Mouse (Mus musculus) midbrain, embryonic 12.5 days (tissue): ENCODE results near the gene Ctsh. TPM values are rescaled to one million over a fixed set of nuclear protein-coding genes. Genes with fewer than 3 reads are reported as not detected.
A peak's percentile ranks its signal among the peaks of the same experiment; 100 is the strongest.

Experiments used
- ATAC-seq: fragments of 200-750 bp; cut with Nextera tagmentation; 2 replicates; pipeline ENCODE4 v1.8.0; 2017; ENCODE audit warnings: low read depth, moderate TSS enrichment, moderate library complexity; ENCODE audit not compliant: low FRiP score
- H3K27ac ChIP-seq: fragments of 300-500 bp; sonication (generic); replicated peaks from 2 replicates; pipeline ENCODE4 v1.5.1; 2016; ENCODE audit warnings: mild to moderate bottlenecking
- H3K27me3 ChIP-seq: fragments of 300-500 bp; sonication (generic); 2 replicates; pipeline ENCODE4 v1.6.1; 2016; ENCODE audit warnings: mild to moderate bottlenecking
- H3K36me3 ChIP-seq: fragments of 300-500 bp; sonication (generic); 2 replicates; pipeline ENCODE4 v1.6.1; 2016
- H3K4me1 ChIP-seq: fragments of 300-500 bp; sonication (generic); 2 replicates; pipeline ENCODE4 v1.6.1; 2016
- H3K4me2 ChIP-seq: fragments of 300-500 bp; sonication (generic); replicated peaks from 2 replicates; pipeline ENCODE4 v1.6.1; 2016; ENCODE audit warnings: mild to moderate bottlenecking, moderate library complexity
- H3K4me3 ChIP-seq: fragments of 300-500 bp; sonication (generic); 2 replicates; pipeline ENCODE4 v1.5.1; 2016; ENCODE audit warnings: mild to moderate bottlenecking
- H3K9ac ChIP-seq: fragments of 300-500 bp; sonication (generic); replicated peaks from 2 replicates; pipeline ENCODE4 v1.6.1; 2016; ENCODE audit warnings: mild to moderate bottlenecking, moderate library complexity
- H3K9me3 ChIP-seq: fragments of 300-500 bp; sonication (generic); 2 replicates; pipeline ENCODE4 v1.6.1; 2016; ENCODE audit warnings: mild to moderate bottlenecking
- WGBS: fragments of 180-500 bp; shearing (Covaris S2); methylation state at CpG from one replicate; pipeline ENCODE4 v1.1.7; 2016; 5-methylcytosine and 5-hydroxymethylcytosine counted together
- polyA plus RNA-seq: library from polyadenylated mRNA; unstranded; fragments of >200 nt; fragmentation: Nextera tagmentation; extraction: Ambion mirVana; gene quantifications from 2 replicates; pipeline ENCODE4 v1.2.1, GENCODE M21; 2016

The Ctsh gene
- 8.6 and 9.5 TPM in 2 replicates for polyA plus RNA-seq

DNA sequence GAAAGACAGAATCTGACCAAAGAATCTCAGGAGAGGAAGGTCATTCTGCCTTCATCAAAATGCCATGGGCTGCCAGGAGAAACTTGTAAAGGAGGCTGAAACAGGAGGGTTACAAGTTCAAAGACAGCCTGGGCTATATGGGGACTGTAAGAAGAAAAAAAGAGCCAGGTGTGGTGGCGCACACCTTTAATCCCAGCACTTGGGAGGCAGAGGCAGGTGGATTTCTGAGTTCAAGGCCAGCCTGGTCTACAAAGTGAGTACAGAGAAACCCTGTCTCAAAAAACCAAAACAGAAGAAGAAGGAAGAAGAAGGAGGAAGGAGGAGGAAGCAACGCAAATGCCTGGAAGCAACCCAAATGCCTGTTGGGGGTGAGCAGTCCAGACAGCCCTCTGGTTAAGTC lies at the start of gene Ctsh:
Gene Ctsh (plus strand): TSS at position 301 of the 400 bp plus-strand sequence.
- 0 out of 2 replicates have a peak, but pooled peaks have one; percentile 11 for ATAC-seq
- H3K9me3 ChIP-seq, result no peaks in the 10 kb centered on the region
- WGBS, result 83% methylated on average over 2 of the region's 2 CpGs
- no peaks in the 10 kb centered on the region for H3K36me3 ChIP-seq
- peaks cover 4% of the 10 kb centered on the region; the same call in 1 of the 2 replicates for H3K4me1 ChIP-seq
- H3K4me2 ChIP-seq, result peak within 1 kb of the TSS; percentile 80
- peak within 1 kb of the TSS; percentile 44 for H3K4me3 ChIP-seq
- H3K27ac ChIP-seq, result no peak within 1 kb of the TSS
- H3K9ac ChIP-seq, result peak within 1 kb of the TSS; percentile 56
- H3K27me3 ChIP-seq, result peaks cover 16% of the 10 kb centered on the region

DNA sequence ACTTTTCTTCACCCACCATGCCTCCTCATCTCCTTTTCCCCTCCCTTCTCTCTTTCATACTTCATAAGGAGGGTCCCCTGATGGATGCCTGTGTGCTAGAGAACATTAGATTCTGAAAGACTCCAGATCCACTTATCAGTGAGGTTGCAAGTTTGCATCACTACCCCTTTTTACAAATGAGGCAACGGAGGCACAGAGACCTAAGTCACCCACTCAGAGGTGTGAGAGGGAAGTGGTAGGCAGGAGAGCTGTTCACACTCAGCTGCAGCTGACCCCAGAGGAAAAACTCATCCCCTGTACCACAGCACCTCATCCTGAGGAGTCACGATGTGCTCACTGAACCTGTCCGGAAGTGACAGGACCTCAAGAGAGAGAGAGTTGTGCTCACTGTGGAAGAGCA lies 47.5 kb upstream of the Ctsh start:
- H3K36me3 ChIP-seq, result no peaks in the 10 kb centered on the region
- 89% methylated on average over 3 of the region's 3 CpGs for WGBS
- no peak overlapping the region for H3K4me2 ChIP-seq
- no peak overlapping the region for H3K4me3 ChIP-seq
- no peak overlapping the region for H3K27ac ChIP-seq
- no peaks in the 10 kb centered on the region for H3K4me1 ChIP-seq
- no peak overlapping the region for H3K9ac ChIP-seq
- no peaks in the 10 kb centered on the region for H3K9me3 ChIP-seq
- no peak for ATAC-seq
- H3K27me3 ChIP-seq, result no peaks in the 10 kb centered on the region

DNA sequence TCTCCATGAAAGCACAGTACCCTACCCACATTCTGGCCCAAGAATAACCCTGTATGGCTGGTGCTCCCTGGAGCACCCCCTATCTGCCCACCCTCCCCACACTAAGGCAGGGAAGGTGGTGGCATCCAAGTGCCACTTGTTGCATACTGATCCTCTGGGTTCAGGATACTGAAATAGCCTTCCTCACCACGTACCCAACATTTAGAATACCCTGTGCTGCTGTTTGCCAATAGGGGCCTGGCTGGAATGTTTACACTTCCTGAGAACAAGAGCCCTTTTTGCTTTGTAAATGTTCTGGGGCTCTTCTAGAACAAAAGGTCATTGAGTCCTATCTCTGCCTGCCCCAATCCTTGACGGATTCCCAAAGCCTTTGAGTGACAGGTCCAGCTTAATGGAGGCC lies 46.9 kb upstream of the Ctsh start:
- ATAC-seq, result no peak
- H3K9me3 ChIP-seq, result no peaks in the 10 kb centered on the region
- no peak overlapping the region for H3K9ac ChIP-seq
- H3K27me3 ChIP-seq, result no peaks in the 10 kb centered on the region
- H3K36me3 ChIP-seq, result no peaks in the 10 kb centered on the region
- H3K4me1 ChIP-seq, result no peaks in the 10 kb centered on the region
- H3K4me3 ChIP-seq, result no peak overlapping the region
- no peak overlapping the region for H3K27ac ChIP-seq
- WGBS, result 18% methylated on average over 2 of the region's 2 CpGs
- H3K4me2 ChIP-seq, result no peak overlapping the region

DNA sequence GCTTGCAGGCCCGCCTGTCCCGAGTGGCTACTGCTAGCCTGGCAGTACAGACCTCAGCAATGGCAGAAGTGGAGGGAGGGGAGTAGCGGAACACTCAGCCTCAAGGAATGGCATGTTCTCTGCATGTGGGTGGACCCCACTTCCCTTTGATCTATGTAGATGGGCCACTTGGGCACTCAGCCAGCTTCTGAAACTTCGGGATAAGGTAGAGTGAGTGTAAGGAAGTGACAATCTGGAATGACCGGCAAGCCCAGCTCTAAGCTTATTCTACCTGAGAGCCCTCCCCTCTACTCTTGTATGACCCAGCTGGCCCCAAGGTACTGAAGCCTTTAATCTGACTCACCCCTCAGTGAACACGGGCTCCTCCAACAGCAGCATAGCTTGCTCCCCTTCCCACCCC lies 45.8 kb upstream of the Ctsh start:
- Histone ChIP-seq H3K4me3 (no peak overlapping the region), H3K9ac (no peak overlapping the region), H3K9me3 (no peaks in the 10 kb centered on the region), H3K27me3 (no peaks in the 10 kb centered on the region), H3K36me3 (no peaks in the 10 kb centered on the region), H3K27ac (no peak overlapping the region), H3K4me2 (no peak overlapping the region), H3K4me1 (no peaks in the 10 kb centered on the region)
- 85% methylated on average over 6 of the region's 6 CpGs for WGBS
- no peak for ATAC-seq

DNA sequence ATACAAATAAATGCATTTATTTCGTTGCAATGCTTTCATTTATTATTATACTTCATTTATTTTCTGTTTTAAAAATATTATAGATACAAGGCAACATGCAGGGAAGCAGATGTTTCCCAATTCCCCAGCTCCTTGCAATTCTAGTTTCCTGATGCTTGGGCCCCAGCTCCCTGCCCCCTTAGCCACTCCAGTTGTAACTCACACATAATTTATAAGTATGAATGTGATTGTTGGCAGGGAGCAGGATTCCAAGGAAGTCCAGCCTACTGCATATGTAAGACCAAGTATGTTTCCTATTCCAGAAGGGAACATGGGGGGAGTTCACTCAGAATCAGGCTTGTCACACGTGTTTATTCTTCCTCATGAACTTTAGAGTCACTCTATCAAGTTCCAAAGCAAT lies 42.1 kb upstream of the Ctsh start:
- Histone ChIP-seq H3K4me3 (no peak overlapping the region), H3K36me3 (no peaks in the 10 kb centered on the region), H3K9ac (no peak overlapping the region), H3K9me3 (no peaks in the 10 kb centered on the region), H3K4me2 (no peak overlapping the region), H3K27me3 (no peaks in the 10 kb centered on the region), H3K4me1 (no peaks in the 10 kb centered on the region), H3K27ac (no peak overlapping the region)
- 65% methylated on average over 2 of the region's 2 CpGs for WGBS
- ATAC-seq, result no peak

DNA sequence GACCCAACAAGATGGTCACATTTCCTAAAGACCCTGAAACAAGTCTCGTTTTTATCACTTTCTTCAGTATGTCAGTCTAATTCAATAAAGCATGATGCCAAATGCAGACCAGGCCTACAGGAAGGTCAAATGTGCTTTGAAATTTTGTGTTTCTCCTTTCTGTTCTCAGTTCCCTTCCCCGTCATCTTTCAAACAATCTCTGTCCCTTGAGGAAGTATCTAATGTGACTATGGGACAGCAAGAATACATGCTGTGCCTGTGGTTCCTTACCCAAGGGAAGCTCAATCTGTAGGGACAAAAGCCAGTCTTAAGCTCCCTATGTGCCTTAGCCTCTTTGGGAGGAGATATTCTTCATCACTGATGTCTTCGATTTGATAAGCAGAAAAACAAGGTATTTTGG lies 39.3 kb upstream of the Ctsh start:
- no peak for ATAC-seq
- 85% methylated on average over 3 of the region's 3 CpGs for WGBS

DNA sequence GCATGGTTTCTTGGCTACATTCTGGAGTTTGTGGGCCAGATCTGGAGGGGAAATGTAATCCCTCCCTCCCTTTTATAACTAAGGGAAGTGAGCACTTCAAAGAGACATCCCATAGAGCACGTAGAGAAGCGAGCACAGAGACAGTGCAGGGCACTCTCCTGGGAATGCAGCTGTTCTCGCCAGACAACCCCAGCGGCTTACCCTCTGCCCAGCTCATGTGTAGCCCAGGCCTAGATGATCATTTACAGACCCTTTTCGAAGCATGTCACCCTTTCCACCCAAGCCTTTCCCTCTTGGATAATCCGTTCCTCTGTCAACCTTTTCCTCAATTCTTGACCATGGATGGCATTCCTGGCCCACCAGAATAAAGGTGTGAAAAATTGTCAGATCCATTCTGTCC lies 37.7 kb upstream of the Ctsh start:
- Histone ChIP-seq H3K27me3 (no peaks in the 10 kb centered on the region), H3K9me3 (no peaks in the 10 kb centered on the region), H3K9ac (no peak overlapping the region), H3K36me3 (no peaks in the 10 kb centered on the region), H3K4me1 (no peaks in the 10 kb centered on the region), H3K4me2 (no peak overlapping the region), H3K4me3 (no peak overlapping the region), H3K27ac (no peak overlapping the region)
- ATAC-seq, result no peak
- WGBS, result 83% methylated on average over 6 of the region's 6 CpGs

More for the DNA sequence above, 39.3 kb upstream of the Ctsh start:
- H3K4me1 ChIP-seq, result no peaks in the 10 kb centered on the region
- no peak overlapping the region for H3K4me2 ChIP-seq
- H3K9me3 ChIP-seq, result no peaks in the 10 kb centered on the region
- no peaks in the 10 kb centered on the region for H3K36me3 ChIP-seq
- no peaks in the 10 kb centered on the region for H3K27me3 ChIP-seq
- H3K4me3 ChIP-seq, result no peak overlapping the region
- no peak overlapping the region for H3K9ac ChIP-seq
- no peak overlapping the region for H3K27ac ChIP-seq

DNA sequence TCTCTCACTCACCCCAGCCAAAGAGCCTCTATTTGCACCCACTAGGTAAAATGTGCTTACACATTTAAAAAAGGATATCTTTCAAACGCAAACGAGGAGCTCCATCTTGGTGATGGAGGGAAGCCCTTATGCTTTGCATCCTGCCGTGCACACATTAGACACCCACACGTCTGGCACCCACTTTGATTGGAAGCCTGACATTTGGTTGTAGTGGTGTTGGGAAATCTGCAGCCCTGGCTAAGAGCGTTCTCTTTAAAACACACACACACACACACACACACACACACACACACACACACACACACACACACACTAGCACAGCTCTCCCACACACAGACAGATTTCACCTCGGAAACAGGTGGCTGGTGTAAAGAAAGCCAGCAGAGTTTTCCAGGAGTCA lies 33.1 kb upstream of the Ctsh start:
- Histone ChIP-seq H3K4me2 (no peak overlapping the region), H3K36me3 (no peaks in the 10 kb centered on the region), H3K4me3 (no peak overlapping the region), H3K27ac (no peak overlapping the region), H3K27me3 (no peaks in the 10 kb centered on the region), H3K9me3 (no peaks in the 10 kb centered on the region), H3K4me1 (no peaks in the 10 kb centered on the region), H3K9ac (no peak overlapping the region)
- 90% methylated on average over 6 of the region's 6 CpGs for WGBS
- ATAC-seq, result no peak

DNA sequence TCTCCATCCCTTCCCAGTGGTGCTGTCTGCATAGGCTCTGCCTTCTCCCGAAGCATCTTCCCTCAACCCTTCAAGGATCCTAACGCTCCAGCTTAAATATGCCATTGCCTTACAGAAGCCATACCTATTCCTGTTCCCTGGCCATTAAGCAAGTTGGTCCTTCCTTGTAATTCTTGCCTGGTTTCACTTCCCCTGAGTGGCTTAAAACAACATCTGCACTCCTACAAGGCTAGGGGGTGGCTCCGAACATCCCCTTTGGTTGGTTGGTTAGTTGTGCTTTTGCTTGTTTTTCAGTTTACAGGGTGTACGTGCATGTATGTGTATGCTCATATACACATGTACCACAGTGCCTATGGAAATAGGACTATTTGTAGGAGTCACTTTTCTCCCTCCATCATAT lies 32.5 kb upstream of the Ctsh start:
- Histone ChIP-seq H3K36me3 (no peaks in the 10 kb centered on the region), H3K4me3 (no peak overlapping the region), H3K4me2 (no peak overlapping the region), H3K27ac (no peak overlapping the region), H3K9me3 (no peaks in the 10 kb centered on the region), H3K27me3 (no peaks in the 10 kb centered on the region), H3K4me1 (no peaks in the 10 kb centered on the region), H3K9ac (no peak overlapping the region)
- no peak for ATAC-seq
- WGBS, result 95% methylated on average over 4 of the region's 4 CpGs

DNA sequence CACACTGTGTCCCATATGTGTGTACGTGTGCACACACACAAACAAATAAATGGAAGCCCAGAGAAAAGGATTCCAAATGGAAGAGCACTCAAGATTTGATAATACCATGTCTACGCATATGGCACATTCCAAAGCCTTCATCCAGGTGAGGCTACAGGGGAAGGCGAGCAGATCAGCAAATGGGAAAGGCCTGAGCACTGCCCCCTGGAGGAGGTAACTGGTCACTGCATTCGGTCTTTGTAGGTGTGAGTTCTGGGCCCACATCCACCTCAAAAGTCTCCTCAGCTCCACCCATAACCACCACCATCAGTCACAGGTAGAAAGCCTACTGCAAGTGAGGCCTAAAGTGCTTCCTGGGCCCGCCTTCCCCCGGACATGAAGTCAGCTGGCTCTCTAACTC lies 26.2 kb upstream of the Ctsh start:
- H3K36me3 ChIP-seq, result no peaks in the 10 kb centered on the region
- no peak for ATAC-seq
- H3K4me2 ChIP-seq, result no peak overlapping the region
- H3K9ac ChIP-seq, result no peak overlapping the region
- 87% methylated on average over 6 of the region's 6 CpGs for WGBS
- no peaks in the 10 kb centered on the region for H3K27me3 ChIP-seq
- no peak overlapping the region for H3K27ac ChIP-seq
- H3K9me3 ChIP-seq, result no peaks in the 10 kb centered on the region
- no peaks in the 10 kb centered on the region for H3K4me1 ChIP-seq
- H3K4me3 ChIP-seq, result no peak overlapping the region

DNA sequence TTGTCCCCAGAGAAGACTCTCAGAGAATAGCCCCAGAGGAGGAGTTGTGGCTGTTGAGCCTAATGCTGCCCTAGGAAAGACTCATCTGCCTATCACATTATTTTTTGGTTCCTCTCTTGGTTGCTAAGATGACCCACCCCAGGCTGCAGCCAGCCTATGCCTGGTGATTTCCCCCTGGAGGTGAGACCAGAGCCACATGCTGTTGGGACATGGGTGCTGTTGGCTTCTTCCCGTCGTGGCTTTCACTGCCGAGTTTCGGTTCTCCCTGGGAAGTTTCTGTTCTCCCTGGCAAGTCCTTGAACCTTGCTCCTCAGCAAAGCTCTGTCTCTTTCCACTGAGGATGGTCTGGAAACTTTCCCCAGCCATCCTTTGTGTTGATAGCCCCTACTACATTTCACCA lies 20.0 kb upstream of the Ctsh start:
- Histone ChIP-seq H3K36me3 (no peaks in the 10 kb centered on the region), H3K4me1 (no peaks in the 10 kb centered on the region), H3K9ac (no peak overlapping the region), H3K27ac (no peak overlapping the region), H3K27me3 (no peaks in the 10 kb centered on the region), H3K4me2 (no peak overlapping the region), H3K4me3 (no peak overlapping the region), H3K9me3 (no peaks in the 10 kb centered on the region)
- 87% methylated on average over 4 of the region's 4 CpGs for WGBS
- no peak for ATAC-seq

DNA sequence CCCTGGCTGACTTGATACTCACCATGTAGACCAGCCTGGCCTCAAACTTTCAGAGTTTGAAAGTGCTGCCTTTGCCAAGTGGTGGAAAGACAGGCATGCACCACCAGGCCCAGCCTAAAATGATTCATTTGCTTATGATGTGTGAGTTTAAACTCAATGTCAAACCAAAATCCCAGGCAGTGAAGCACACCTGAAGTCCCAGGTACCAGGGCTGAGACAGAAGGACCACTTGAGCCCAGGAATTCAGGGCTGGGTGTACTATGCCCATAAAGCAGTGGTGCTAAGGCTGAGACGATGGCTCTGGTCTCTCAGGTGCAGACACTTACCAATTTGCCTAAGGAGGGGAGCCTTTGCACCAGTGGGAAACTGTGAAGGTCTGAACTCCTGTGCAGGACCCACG lies 18.8 kb upstream of the Ctsh start:
- Histone ChIP-seq H3K9ac (no peak overlapping the region), H3K9me3 (no peaks in the 10 kb centered on the region), H3K27me3 (no peaks in the 10 kb centered on the region), H3K4me1 (no peaks in the 10 kb centered on the region), H3K4me3 (no peak overlapping the region), H3K36me3 (no peaks in the 10 kb centered on the region), H3K4me2 (no peak overlapping the region), H3K27ac (no peak overlapping the region)
- WGBS, result 61% methylated on average over 2 of the region's 2 CpGs
- no peak for ATAC-seq

DNA sequence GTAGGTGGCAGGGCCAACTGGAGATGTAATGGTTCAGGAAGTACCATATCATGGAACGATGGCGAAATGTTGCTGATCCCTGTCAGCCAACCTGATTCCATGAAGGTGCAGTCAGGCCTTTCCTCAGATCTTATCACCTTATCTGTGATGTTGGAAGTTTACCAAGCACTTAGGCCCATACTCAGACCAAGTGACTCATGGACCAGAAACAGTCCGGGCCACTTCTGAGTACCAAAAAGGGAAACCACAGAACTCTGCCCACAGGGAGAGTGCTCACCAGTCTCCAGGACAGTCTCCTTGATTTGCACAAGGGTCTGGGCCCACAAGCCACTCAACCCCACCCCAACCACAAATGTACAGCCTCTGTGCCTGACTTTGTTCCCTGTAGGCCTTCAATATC lies 18.2 kb upstream of the Ctsh start:
- WGBS, result 91% methylated on average over 3 of the region's 3 CpGs
- no peak overlapping the region for H3K4me2 ChIP-seq
- H3K4me3 ChIP-seq, result no peak overlapping the region
- H3K27ac ChIP-seq, result no peak overlapping the region
- H3K4me1 ChIP-seq, result no peaks in the 10 kb centered on the region
- no peaks in the 10 kb centered on the region for H3K27me3 ChIP-seq
- H3K9ac ChIP-seq, result no peak overlapping the region
- H3K9me3 ChIP-seq, result no peaks in the 10 kb centered on the region
- no peaks in the 10 kb centered on the region for H3K36me3 ChIP-seq
- ATAC-seq, result no peak
